Mouse (Mus musculus) left cerebral cortex, adult 9 months (tissue): ENCODE measurements around the gene Bcl9l.

Source experiments
- DNase-seq, 2 experiments: peaks; one replicate each; pipeline ENCODE4 v3.0.0; 2022; ENCODE audit warnings: low spot score in 2 of 2

The Bcl9l gene

GRCm38 (mm10) chr9:44544986-44545385 lies 62.4 kb downstream of the Bcl9l start:
- no peak for DNase-seq

- no peak for DNase-seq
Measured at GRCm38 (mm10) chr9:44548412-44549152, 66.0 kb downstream of the Bcl9l start.

GRCm38 (mm10) chr9:44551138-44551537 lies 68.5 kb downstream of the Bcl9l start:
- no peak for DNase-seq

GRCm38 (mm10) chr9:44552161-44552560 lies 69.5 kb downstream of the Bcl9l start:
- no peak for DNase-seq
